Mouse (Mus musculus): Measurements from ENCODE around the gene Hcn2. TPM values are rescaled to one million over a fixed set of nuclear protein-coding genes. Genes with fewer than 3 reads are reported as not detected.
"Not testable (repeated sequence)": the region's sequence is repeated elsewhere in the genome, so short reads cannot be mapped to it uniquely, and the experiment has no call there.

Gene Hcn2
- total RNA-seq, 2 experiments from 2014 or later: not detected

- ATAC-seq (replicated peaks; ENCODE audit: low FRiP score, poor library complexity, severe bottlenecking): no peak
Observed at GRCm38 (mm10) chr10:79686219-79686618, 30.2 kb upstream of the Hcn2 start.

GRCm38 (mm10) chr10:79686691-79687090, 29.7 kb upstream of the Hcn2 start:
- ATAC-seq (replicated peaks; ENCODE audit: low FRiP score, poor library complexity, severe bottlenecking): no peak

GRCm38 (mm10) chr10:79687513-79687912, 28.9 kb upstream of the Hcn2 start:
- ATAC-seq (replicated peaks; ENCODE audit: low FRiP score, poor library complexity, severe bottlenecking): no peak

- no peak for ATAC-seq (replicated peaks; ENCODE audit: low FRiP score, poor library complexity, severe bottlenecking)
Observed at GRCm38 (mm10) chr10:79688720-79689119, 27.7 kb upstream of the Hcn2 start, which contains the start of gene Gzmm. Gzmm (plus strand) TSS chr10:79689020.

- no peak for ATAC-seq (replicated peaks; ENCODE audit: low FRiP score, poor library complexity, severe bottlenecking)
Observed at GRCm38 (mm10) chr10:79689178-79689577, 27.3 kb upstream of the Hcn2 start.

- ATAC-seq (replicated peaks; ENCODE audit: low FRiP score, poor library complexity, severe bottlenecking): no peak
Observed at GRCm38 (mm10) chr10:79691986-79692548, 24.4 kb upstream of the Hcn2 start.

- ATAC-seq (replicated peaks; ENCODE audit: low FRiP score, poor library complexity, severe bottlenecking): no peak
Observed at GRCm38 (mm10) chr10:79693580-79694378, 22.7 kb upstream of the Hcn2 start.

GRCm38 (mm10) chr10:79694379-79694655, 22.1 kb upstream of the Hcn2 start:
- no peak for ATAC-seq (replicated peaks; ENCODE audit: low FRiP score, poor library complexity, severe bottlenecking)

- ATAC-seq (replicated peaks; ENCODE audit: low FRiP score, poor library complexity, severe bottlenecking): peak; percentile 90
Observed at GRCm38 (mm10) chr10:79695231-79696128, 21.0 kb upstream of the Hcn2 start.

- ATAC-seq (replicated peaks; ENCODE audit: low FRiP score, poor library complexity, severe bottlenecking): no peak
Observed at GRCm38 (mm10) chr10:79696129-79696651, 20.2 kb upstream of the Hcn2 start.

GRCm38 (mm10) chr10:79697916-79698315, 18.5 kb upstream of the Hcn2 start:
- no peak for ATAC-seq (replicated peaks; ENCODE audit: low FRiP score, poor library complexity, severe bottlenecking)

- no peak for ATAC-seq (replicated peaks; ENCODE audit: low FRiP score, poor library complexity, severe bottlenecking)
Observed at GRCm38 (mm10) chr10:79698459-79698858, 18.0 kb upstream of the Hcn2 start.

GRCm38 (mm10) chr10:79700676-79701075, 15.8 kb upstream of the Hcn2 start:
- no peak for ATAC-seq (replicated peaks; ENCODE audit: low FRiP score, poor library complexity, severe bottlenecking)

GRCm38 (mm10) chr10:79701443-79702129, 14.8 kb upstream of the Hcn2 start:
- no peak for ATAC-seq (replicated peaks; ENCODE audit: low FRiP score, poor library complexity, severe bottlenecking)

- ATAC-seq (replicated peaks; ENCODE audit: low FRiP score, poor library complexity, severe bottlenecking): not testable (repeated sequence)
Observed at GRCm38 (mm10) chr10:79702970-79703369, 13.5 kb upstream of the Hcn2 start.

GRCm38 (mm10) chr10:79703541-79703940, 12.9 kb upstream of the Hcn2 start:
- ATAC-seq (replicated peaks; ENCODE audit: low FRiP score, poor library complexity, severe bottlenecking): no peak

GRCm38 (mm10) chr10:79704065-79704969, 12.1 kb upstream of the Hcn2 start, which contains the start of gene Bsg:
Bsg (plus strand) TSS chr10:79704491.
- peak; percentile 77 for ATAC-seq (replicated peaks; ENCODE audit: low FRiP score, poor library complexity, severe bottlenecking)

GRCm38 (mm10) chr10:79704970-79705360, 11.5 kb upstream of the Hcn2 start:
- peak; percentile 16 for ATAC-seq (replicated peaks; ENCODE audit: low FRiP score, poor library complexity, severe bottlenecking)

GRCm38 (mm10) chr10:79705951-79706350, 10.5 kb upstream of the Hcn2 start:
- ATAC-seq (replicated peaks; ENCODE audit: low FRiP score, poor library complexity, severe bottlenecking): peak; percentile 78

Measured in erythroblast, adult 5-6 weeks (primary cell).